Mouse (Mus musculus) forebrain, embryonic 11.5 days (tissue): ENCODE measurements around the gene AW549877. TPM values are rescaled to one million over a fixed set of nuclear protein-coding genes. Genes with fewer than 3 reads are reported as not detected.

ENCODE experiments used
- ATAC-seq: fragments of 200-750 bp; cut with Nextera tagmentation; replicated peaks from 2 replicates; pipeline ENCODE4 v1.8.0; 2017; ENCODE audit warnings: moderate TSS enrichment; ENCODE audit not compliant: low FRiP score
- DNase-seq: peaks from one replicate; pipeline ENCODE4 v3.0.0-alpha.2; 2017; ENCODE audit warnings: low spot score
- H3K27ac ChIP-seq: fragments of 300-500 bp; sonication (generic); 2 replicates; pipeline ENCODE4 v1.5.1; 2014; ENCODE audit warnings: low read depth, low read length
- H3K27me3 ChIP-seq: fragments of 300-500 bp; sonication (generic); 2 replicates; pipeline ENCODE4 v1.6.1; 2014; ENCODE audit warnings: mild to moderate bottlenecking, low read length, mixed read lengths; ENCODE audit not compliant: control insufficient read depth, insufficient read depth
- H3K36me3 ChIP-seq: fragments of 300-500 bp; sonication (generic); 2 replicates; pipeline ENCODE4 v1.6.1; 2014; ENCODE audit warnings: mild to moderate bottlenecking, low read length, moderate library complexity, mixed read lengths; ENCODE audit not compliant: control insufficient read depth, insufficient read depth
- H3K4me1 ChIP-seq: fragments of 300-500 bp; sonication (generic); replicated peaks from 2 replicates; pipeline ENCODE4 v1.6.1; 2014; ENCODE audit warnings: low read length, mixed read lengths; ENCODE audit not compliant: control insufficient read depth, insufficient read depth
- H3K4me2 ChIP-seq: fragments of 300-500 bp; sonication (generic); 2 replicates; pipeline ENCODE4 v1.6.1; 2014; ENCODE audit warnings: low read depth, mild to moderate bottlenecking, low read length, moderate library complexity, mixed read lengths; ENCODE audit not compliant: severe bottlenecking
- H3K4me3 ChIP-seq: fragments of 300-500 bp; sonication (generic); 2 replicates; pipeline ENCODE4 v1.5.1; 2014; ENCODE audit warnings: low read depth, low read length
- H3K9ac ChIP-seq: fragments of 300-500 bp; sonication (generic); 2 replicates; pipeline ENCODE4 v1.6.1; 2014; ENCODE audit warnings: low read length
- H3K9me3 ChIP-seq: fragments of 300-500 bp; sonication (generic); 2 replicates; pipeline ENCODE4 v1.6.1; 2016; ENCODE audit warnings: low read length, mixed read lengths; ENCODE audit not compliant: control insufficient read depth
- WGBS: fragments of 180-500 bp; shearing (Covaris S2); extraction: QIAGEN DNeasy Blood & Tissue Kit; methylation state at CpG from one replicate; pipeline ENCODE4 v1.1.7; 2014; 5-methylcytosine and 5-hydroxymethylcytosine counted together
- polyA plus RNA-seq: library from polyadenylated mRNA; unstranded; fragments of >200 nt; fragmentation: Nextera tagmentation; extraction: Ambion mirVana; gene quantifications from 2 replicates; pipeline ENCODE4 v1.2.1, GENCODE M21; 2014

Gene AW549877
- polyA plus RNA-seq, 1 experiment from 2014 or later: 61.7 TPM

DNA sequence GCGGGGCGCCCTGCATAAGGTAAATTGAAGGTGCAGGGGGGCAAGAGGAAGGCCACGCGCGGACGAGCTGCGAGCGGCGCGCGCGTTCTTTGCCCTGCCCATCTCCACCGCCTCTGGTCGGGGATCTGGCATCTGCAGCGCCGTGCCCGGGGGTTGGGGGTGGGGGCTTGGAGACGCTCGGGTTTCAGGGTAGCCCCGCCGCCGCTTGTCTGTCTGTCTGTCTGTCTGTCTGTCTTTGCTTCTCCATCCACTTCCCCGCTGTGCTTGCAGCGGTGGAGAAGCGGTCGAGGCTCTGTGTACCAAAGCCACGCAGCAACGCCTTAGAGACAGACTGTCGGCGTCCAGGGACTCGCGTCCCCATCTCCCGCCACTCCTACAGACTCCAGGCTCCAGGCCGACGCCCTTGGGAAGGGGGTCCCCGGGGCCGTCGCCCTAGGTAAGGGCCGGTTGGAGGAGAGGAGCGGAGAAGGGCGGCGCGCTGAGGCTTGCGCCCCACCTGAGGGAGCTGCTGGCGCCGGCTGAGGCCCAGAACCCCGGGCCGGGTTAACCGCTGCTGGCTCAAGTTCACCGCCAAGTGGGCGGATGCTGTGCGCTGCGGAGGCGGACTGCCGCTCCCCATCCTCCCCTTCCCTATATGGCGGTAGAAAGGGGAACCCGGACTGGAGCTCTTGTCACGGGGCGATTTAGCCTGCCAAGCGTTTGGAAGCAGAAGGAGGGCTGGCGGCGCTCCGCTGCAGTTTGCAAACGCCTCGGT is 31.5 kb upstream of the AW549877 start:
- Histone ChIP-seq H3K9me3 (no peaks in the 10 kb centered on the region), H3K36me3 (no peaks in the 10 kb centered on the region), H3K4me1 (no peaks in the 10 kb centered on the region; the same call in 1 of the 2 replicates), H3K4me2 (peak overlapping the region; percentile 80), H3K27ac (peak overlapping the region; percentile 85), H3K9ac (peak overlapping the region; percentile 84), H3K27me3 (no peaks in the 10 kb centered on the region), H3K4me3 (peak overlapping the region; percentile 71)
- DNase-seq (peak; percentile 86), ATAC-seq (peak; percentile 79)
- WGBS: 1% methylated on average over 65 of the region's 65 CpGs

DNA sequence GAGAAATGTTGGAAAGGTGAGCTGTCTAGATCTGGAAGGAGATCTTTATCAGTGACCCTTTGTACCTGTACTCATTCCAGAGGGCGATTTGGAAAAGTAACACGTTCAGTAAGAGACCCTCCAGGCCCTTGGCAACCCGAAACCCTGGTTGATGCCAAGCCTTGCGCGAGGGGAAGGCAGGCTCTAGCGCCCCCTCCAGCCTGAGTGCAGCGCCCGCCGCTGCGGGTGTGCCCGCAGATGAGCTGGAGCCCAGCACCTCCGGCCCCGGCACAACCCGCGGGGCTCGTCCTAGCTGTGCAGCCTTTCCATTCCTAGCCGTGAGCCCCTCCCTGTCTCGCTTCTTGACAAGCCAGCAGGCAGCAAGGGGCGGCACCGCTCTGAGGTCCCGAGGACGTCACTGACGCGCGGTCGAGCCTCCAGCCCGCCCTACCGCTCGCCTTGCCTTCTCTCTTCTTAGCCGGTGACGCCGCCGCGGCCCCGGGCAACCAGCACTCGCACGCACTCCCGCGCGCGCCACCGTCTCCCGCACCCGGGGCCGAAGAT is 30.8 kb upstream of the AW549877 start, which contains the start of gene Oxct1:
Gene Oxct1 (plus strand): TSS at position 153 of the 543 bp plus-strand sequence.
- Histone ChIP-seq H3K4me3 (peak within 1 kb of the TSS; percentile 71), H3K9ac (peak within 1 kb of the TSS; percentile 84), H3K4me2 (peak within 1 kb of the TSS; percentile 80), H3K9me3 (no peaks in the 10 kb centered on the region), H3K4me1 (no peaks in the 10 kb centered on the region; the same call in 1 of the 2 replicates), H3K36me3 (no peaks in the 10 kb centered on the region), H3K27ac (peak within 1 kb of the TSS; percentile 85), H3K27me3 (no peaks in the 10 kb centered on the region)
- peak; percentile 93 for DNase-seq
- ATAC-seq: peak; percentile 96
- WGBS: under 1% methylated on average over 44 of the region's 45 CpGs

DNA sequence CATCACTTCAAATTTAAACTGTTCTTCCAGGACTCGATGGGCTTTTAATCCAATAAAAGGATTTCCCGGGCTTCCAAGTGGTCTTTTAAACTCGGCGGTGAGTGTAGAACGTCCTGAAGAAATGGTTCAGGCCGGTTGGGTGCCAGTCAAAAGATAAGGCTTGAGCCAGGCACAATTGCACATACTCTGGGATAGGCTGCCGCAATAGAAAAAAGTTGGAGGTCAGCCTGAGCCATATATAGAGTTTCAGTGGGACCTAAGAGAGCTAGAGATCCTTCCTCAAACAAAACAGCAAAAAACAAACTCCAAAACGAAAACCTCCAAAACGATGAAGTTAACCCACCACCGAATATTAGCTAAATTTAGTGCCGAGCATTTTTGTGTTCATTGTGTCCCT is 30.0 kb upstream of the AW549877 start:
- H3K9ac ChIP-seq: 0 out of 2 replicates have a peak overlapping the region, but pooled peaks have one; percentile 84
- no peaks in the 10 kb centered on the region; the same call in 1 of the 2 replicates for H3K4me1 ChIP-seq
- no peak for DNase-seq
- H3K4me3 ChIP-seq: no peak overlapping the region; the same call in 1 of the 2 replicates
- 48% methylated on average over 11 of the region's 11 CpGs for WGBS
- no peaks in the 10 kb centered on the region for H3K36me3 ChIP-seq
- no peak for ATAC-seq
- H3K27ac ChIP-seq: no peak overlapping the region; the same call in 1 of the 2 replicates
- H3K27me3 ChIP-seq: no peaks in the 10 kb centered on the region
- peak overlapping the region; percentile 80 for H3K4me2 ChIP-seq
- H3K9me3 ChIP-seq: no peaks in the 10 kb centered on the region

DNA sequence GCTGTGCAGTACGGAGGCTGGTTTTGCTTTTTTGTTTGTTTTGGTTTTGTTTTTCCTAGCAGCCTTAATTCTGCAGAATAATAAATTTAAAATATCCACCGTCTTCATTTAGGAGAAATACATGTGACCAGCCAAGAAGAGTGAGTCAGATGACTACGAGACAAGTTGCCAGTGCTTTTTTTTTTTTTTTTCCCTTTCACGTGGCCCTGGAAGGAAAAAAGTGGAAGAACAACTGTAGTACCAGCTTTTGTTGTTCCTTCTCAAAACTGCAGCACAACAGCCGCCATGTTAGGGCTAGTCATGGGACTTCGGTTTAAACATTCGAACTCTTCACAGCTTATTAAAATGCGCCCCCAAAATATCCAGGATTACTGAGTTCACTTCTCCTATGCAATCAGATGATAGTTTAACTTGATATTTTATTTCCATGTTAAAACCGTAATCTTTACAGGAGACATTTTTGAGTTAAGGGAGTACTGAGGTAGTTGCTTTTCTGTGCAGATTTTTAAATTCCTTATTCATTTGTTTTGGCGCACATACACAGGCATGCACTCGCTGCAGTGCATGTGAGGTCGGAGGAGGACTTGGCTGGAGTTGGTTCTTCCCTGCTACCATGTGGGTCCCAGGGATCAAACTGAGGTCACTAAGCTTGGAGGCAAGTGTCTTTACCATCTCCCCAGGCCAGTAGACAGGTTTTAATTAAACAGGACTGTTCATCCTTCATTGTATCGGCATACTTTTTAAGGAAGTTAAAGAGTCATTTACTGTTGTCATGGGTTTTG is 29.4 kb upstream of the AW549877 start:
- Histone ChIP-seq H3K36me3 (no peaks in the 10 kb centered on the region), H3K4me3 (no peak overlapping the region), H3K27ac (no peak overlapping the region), H3K9me3 (no peaks in the 10 kb centered on the region), H3K4me2 (no peak overlapping the region), H3K9ac (no peak overlapping the region), H3K4me1 (no peaks in the 10 kb centered on the region; the same call in 1 of the 2 replicates), H3K27me3 (no peaks in the 10 kb centered on the region)
- DNase-seq (no peak), ATAC-seq (no peak)
- 81% methylated on average over 13 of the region's 13 CpGs for WGBS

DNA sequence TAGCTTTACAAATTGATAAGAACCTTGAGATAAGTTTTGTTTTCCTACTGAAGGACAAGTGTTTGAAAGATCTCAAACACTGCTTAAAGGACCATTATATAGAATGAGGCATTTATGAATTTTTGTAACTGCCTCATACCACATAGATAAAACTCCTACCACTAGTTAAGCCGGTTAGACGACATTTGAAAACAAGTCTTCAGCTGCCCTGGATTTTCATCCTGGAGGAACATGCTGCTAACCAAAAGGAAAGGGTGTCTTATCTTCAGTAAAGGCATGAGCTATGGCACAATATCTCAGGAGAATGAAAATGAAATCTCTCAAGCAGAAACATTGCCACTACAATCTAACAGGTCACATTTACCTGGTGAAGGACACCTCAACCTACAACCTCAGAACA is 28.2 kb upstream of the AW549877 start:
- WGBS: 87% methylated on average over 2 of the region's 2 CpGs
- Histone ChIP-seq H3K4me1 (no peaks in the 10 kb centered on the region; the same call in 1 of the 2 replicates), H3K27ac (no peak overlapping the region), H3K9me3 (no peaks in the 10 kb centered on the region), H3K36me3 (no peaks in the 10 kb centered on the region), H3K4me2 (no peak overlapping the region), H3K9ac (no peak overlapping the region), H3K4me3 (no peak overlapping the region), H3K27me3 (no peaks in the 10 kb centered on the region)
- ATAC-seq (no peak), DNase-seq (no peak)

DNA sequence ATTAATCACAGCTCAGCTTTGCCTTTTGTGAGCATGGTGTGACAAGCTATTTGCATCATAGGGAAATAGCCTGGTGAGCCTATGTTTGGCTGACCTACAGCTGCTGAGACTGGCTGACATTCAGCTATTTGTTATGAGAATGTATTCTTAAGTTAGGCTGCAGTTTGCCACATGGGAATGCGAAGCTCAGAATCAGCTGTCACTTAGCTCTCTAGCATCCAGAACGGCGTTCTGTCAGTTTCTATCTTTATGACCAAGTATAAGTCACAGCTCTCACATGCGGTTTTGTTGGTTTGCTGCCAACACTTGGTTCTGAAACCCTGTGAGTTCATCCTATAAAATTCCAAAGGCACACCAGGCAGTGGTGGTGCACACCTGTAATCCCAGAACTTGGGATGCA is 25.2 kb upstream of the AW549877 start:
- WGBS: 88% methylated on average over 4 of the region's 4 CpGs

DNA sequence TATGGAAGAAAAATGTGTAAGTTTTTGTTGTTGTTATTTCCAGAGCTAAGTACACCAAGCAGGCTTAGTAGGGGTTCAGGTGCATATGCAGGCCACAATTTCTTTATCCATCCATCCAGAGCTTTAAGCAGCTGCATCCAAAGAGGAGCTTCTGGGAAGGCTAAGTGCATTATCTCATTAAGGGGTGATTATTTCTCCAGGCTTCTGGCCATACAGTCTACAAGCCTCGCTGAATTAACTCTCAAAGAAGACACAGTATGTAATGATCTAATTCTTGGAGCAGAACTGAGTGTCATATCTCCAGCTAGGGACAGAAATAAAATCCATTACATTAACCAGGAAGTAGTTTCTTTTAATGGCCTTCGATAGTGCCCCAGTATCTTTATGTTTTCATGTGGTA is 18.3 kb upstream of the AW549877 start:
- ATAC-seq (no peak), DNase-seq (no peak)
- 74% methylated on average over 2 of the region's 2 CpGs for WGBS
- Histone ChIP-seq H3K36me3 (no peaks in the 10 kb centered on the region), H3K4me3 (no peak overlapping the region), H3K9me3 (no peaks in the 10 kb centered on the region), H3K27ac (no peak overlapping the region), H3K4me2 (no peak overlapping the region), H3K27me3 (no peaks in the 10 kb centered on the region), H3K9ac (no peak overlapping the region), H3K4me1 (no peaks in the 10 kb centered on the region)

More for the DNA sequence above, 25.2 kb upstream of the AW549877 start:
- Histone ChIP-seq H3K4me1 (no peaks in the 10 kb centered on the region; the same call in 1 of the 2 replicates), H3K4me3 (no peak overlapping the region), H3K4me2 (no peak overlapping the region), H3K36me3 (no peaks in the 10 kb centered on the region), H3K27me3 (no peaks in the 10 kb centered on the region), H3K9ac (no peak overlapping the region), H3K9me3 (no peaks in the 10 kb centered on the region), H3K27ac (no peak overlapping the region)
- ATAC-seq: no peak
- no peak for DNase-seq

DNA sequence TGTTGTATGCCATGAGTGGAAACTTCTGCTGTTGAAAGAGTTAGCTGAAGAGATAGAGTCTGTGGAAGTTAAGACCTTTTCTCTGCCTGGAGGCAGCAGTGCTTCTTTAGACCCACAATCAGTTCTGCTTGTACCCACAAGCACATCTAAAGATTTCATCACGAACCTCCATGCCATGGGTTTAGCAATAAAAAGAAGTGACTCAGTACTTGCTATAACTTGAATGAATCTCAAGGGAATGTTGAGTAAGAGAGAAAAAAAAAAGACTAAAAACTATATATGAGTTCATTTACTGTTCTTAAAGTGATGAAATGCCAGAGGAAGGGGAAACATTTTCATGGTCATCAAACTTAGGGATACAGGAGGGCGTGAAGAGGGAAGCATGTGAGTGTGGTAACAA is 5.0 kb upstream of the AW549877 start:
- Histone ChIP-seq H3K9ac (no peak overlapping the region), H3K4me3 (no peak overlapping the region), H3K4me2 (no peak overlapping the region), H3K9me3 (no peaks in the 10 kb centered on the region), H3K36me3 (no peaks in the 10 kb centered on the region), H3K27me3 (no peaks in the 10 kb centered on the region), H3K27ac (no peak overlapping the region), H3K4me1 (no peaks in the 10 kb centered on the region)
- no peak for DNase-seq
- no peak for ATAC-seq
- WGBS: 76% methylated on average over 2 of the region's 2 CpGs
